Mouse (Mus musculus): ENCODE data around the gene Trim6.
"Not testable (repeated sequence)": the region's sequence is repeated elsewhere in the genome, so short reads cannot be mapped to it uniquely, and the experiment has no call there.

Gene Trim6

DNA sequence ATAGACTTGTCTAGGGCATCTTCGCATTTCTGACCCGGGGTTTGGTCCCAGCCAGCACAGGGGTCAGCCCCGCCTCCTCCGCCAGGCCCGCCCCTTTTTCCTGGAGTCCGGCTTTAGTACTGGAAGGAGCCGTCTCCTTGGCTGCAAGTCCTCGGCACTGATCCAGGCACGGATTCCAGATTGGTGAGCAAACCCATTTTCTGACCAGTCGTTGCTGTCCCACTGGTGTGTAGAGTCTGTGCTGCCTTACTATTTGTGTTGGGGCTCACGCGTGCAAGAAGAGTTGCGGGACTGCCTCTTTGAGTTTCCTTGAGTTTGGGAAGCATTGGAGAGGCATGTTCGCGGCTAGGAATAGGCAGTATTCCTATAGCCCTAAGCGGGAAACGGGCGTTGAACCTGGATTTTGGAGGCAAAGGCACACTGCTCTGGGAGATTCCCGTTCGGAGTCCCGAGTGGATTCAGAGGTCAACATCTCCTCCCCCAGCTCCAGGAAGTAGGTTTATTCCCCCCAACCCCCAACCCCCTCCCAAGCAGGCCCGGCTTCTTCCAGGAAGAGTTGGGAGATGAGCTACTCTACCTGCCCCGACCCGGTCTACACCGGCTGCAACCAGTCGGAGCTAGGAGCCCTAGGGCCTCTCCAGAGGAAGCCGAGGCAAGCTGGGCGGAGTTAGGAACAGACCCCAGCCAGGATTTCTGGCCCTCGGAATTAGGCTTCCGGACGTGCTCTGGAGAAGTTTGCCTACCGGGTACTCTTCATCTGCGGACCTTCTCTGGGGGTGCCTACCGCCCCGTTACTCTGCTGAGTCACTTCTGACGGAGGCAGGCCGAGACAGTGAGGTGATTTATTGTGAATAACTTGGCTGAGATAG, at the start of gene Trim6:
Gene Trim6, plus strand, starts transcription at position 93 of the 869 bp plus-strand sequence.
- DNase-seq = peak; percentile 20

DNA sequence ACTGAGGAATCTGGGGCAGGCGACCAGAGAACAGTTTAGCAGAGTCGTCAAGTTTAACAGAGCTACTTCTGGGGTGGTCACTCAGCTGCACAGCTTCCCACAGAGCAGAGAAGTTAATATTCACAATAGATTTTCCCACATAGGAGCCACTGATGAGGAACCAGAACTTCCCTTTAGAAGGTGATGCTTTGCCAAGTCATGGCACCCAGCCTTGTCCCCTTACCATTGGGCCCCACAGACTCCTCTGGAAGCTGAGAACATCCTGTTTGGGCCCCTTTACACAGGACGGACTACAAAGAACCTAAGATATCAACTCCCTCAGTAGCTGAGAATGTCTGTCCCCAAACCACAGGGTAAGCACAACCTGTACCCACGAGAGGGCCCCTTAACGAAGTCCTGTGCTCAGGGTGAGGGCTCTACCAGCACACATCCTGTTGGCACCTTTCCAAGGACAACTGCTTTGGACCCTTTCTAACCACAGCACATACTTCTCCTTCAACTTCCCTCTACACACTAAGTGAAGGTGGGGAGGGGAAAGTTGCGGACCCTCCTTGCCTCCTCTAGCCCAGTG, 48.9 kb upstream of the Trim6 start:
- DNase-seq = peak in 1 of 2 experiments; percentile 9

DNA sequence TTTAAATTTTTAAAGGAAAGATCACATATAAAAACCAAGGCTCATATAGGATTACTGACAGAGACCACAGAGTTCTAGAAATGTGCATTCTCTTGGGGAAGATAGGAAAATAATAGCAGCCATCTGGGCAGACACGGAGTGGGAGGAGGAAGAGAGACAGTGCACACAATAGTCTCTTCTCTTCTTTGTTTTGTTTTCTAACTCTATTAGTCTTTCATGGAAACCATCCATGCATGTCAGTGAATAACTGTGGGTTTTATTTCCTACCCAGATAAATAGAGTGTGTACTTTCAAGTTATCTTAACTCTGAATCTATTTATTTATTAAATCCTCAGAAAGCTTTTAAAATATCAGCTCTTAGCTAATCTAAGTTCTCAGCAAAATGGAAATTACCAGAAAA, 43.5 kb upstream of the Trim6 start:
- DNase-seq = no peak

DNA sequence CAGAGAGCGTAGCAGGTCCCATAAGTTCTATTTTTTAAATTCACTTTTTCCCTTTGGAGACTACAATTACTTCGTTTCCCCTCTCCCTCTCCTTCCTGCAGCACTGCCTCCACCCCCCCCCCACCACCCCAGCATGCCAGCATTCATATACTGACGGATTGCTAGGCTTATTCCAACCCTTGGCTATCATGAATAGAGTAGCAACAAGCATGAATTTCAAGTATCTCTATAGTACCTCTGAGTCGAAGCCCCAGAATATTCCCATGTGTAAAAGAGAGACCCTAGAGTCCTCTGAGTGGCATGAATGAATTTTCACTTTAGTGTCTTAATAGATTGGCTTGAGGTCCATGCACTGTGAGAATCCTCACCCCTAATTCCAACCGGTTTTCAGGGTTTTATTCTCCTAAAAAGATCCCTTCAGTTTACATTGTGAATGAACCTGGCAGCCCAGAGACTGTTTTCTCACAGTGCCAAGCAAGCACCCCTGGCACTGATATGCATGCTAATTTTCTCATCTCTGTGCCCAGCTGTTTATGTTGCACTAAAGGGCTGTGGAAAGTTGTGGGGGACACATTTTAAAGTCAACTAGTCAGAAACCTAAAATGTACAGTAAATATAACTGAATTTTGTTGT, 40.1 kb upstream of the Trim6 start:
- no peak for DNase-seq

DNA sequence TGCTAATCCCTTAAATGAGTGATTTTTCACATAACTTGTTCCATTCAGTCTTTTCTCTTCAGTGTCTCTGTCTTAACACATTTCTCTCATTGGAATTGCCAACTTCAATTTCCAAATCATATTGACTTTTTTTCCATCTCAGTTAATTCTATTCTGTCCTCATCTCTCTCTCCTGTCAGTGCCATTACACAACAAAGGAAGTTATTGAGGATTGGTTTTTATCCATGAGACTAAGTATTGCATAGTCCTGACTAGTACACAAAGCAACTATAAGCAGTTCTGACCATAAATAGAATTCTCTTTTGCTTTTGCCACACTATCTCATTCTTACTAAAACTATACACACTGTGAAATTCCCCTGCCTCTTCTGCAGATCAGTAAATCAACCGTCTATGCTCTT, 39.5 kb upstream of the Trim6 start:
- no peak for DNase-seq

DNA sequence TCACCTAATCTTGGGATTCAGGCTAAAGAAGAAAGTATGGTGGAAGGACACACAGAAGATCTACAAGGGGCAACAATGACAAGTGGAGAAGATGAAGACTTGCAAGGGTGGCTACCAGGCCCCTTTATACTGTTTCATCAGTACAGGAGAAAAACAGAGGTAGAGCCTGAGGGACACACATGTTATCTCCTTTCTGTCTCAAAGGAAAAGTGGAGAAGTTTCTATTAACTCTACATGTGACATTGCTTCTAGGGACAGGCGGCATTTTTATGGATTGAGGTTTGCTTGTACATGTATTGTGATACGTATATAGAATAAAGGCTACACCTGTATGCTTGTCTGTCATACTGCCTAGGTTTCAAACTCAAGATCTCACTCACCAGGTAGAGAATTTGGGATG, 35.3 kb upstream of the Trim6 start, which contains the start of gene Olfr648:
Gene Olfr648, minus strand, starts transcription at position 101 of the 400 bp plus-strand sequence.
- no peak for DNase-seq

DNA sequence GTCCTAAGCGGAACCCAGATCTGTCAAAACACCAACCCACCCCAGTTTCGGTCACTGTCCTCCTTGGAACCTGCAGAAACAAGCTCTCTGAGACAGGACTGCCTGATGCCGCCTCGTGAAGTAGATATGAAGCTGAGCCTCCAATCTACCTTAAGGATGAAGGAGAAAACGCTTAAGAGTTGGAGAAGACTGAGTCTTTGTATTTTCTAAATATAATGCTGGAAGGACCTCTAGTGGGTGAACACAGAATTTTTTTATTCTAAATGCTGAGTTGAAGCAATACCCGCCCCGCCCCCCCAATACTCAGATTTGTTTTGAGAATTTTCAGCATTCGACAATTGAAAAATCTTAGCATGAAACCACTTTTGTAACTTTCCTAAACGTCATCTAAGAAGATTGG, 27.3 kb upstream of the Trim6 start:
- DNase-seq = no peak

DNA sequence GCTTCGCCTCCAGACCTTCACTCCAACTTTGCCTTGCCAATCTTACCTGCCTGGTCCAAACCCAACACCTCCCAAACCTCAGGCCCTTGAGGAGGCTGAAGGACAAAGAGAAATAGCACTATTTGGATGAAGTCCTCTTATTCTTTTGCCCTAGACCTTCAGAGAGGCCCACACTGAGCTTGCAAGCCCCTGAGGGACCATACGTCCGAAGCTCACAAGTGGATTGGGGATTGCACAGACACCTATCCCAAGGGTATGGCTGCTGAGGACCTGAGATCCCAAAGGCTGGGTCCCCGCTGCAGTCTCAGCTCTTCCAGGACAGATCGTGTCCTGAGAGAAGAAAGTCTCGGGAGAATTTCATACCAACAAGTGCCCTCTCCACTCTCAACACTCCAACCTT, 22.7 kb upstream of the Trim6 start, which contains the start of gene Olfr649:
Gene Olfr649, minus strand, starts transcription at position 101 of the 400 bp plus-strand sequence.
- DNase-seq = no peak

DNA sequence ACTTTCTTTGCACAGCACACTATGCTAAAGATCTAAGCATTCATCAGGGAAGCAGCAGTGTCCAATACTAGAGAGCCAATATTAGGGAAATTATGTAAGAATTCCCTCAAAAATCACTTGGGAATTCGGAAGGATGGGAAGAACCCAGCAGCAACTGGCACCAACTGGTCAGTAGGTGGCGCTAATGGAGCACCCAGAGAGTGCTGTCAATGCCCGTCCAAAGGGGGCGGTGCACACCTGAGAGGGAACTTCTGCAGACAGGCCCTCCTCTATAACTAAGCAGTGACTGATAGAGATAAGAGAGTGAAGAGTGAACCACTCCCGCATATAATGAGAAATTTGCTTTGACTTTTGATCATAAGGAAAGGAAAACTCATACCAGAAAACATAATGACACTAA, 18.8 kb upstream of the Trim6 start:
- peak; percentile 76 to 80 for DNase-seq

DNA sequence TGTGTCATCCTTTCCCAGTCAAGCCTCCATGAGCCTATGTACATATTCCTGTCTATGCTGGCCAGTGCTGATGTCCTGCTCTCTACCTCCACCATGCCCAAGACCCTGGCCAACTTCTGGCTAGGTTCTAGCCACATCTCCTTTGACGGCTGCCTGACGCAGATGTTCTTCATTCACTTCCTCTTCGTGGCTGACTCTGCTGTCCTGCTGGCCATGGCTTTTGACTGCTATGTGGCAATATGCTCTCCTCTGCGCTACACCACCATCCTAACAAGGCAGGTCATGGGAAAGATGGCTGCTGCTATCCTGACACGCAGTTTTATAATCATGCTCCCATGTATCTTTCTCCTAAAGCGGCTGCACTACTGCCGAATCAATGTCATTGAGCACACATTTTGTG, 12.4 kb upstream of the Trim6 start:
- no peak for DNase-seq

DNA sequence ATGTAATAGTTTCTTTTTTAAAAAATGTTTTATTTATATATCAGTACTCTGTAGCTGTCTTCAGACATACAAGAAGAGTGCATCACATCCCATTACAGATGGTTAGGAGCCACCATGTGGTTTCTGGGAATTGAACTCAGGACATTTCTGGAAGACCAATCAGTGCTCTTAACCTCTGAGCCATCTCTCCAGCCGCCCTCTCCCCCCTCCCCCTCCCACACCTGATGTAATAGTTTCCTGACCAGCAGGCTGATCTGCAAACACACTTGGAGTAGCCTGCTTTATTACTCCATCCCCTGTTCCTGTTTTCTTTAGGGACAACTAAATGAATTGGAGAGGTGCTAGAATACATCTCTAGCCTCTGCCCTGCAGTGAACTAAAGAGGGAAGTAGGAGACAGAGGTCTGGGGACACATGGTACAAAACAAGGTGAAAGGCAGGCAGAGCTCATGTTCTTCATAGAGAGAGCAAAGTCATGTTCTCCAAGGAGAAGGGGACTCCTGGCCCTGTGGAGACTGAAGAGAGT, 2.5 kb upstream of the Trim6 start:
- DNase-seq = no peak

DNA sequence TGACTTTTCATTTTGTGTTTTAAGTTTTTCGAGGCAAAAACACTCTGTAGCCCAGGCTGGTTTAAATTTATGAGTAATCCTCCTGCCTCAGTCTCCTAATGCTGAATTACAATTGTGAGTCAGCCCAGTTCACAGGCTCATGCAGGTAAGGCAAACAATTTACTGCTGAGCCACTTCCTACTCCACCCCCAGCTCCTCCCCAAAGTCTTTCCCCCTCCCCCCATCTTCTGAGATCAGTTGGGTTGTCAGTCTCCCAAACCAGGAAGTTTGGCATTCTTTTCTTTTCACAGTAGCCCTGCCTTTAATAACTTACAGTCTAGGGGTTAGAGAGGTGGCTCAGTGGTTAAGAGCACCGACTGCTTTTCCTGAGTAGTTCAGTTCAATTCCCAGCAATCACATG, 712 bp upstream of the Trim6 start:
- no peak for DNase-seq

DNA sequence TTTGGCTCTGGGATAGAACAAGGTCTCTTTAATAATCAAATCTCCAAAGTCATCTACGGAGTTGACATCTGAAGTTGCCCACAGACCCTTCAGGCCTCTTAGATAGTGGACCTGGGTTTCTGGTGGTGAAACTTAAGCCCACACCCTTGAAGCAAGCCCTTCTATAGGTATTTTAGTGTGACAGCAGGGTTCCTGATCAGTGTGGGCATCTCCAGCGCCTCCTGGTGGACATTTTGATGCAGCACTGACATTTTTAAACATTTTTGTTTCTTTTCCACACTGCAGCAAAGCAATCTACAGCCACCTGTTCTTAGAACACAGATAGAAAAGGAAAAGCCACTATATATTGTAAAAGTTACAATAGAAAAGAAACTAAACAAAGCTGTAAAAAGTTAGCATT, 12.6 kb downstream of the Trim6 start:
- DNase-seq = peak; percentile 70 to 73

DNA sequence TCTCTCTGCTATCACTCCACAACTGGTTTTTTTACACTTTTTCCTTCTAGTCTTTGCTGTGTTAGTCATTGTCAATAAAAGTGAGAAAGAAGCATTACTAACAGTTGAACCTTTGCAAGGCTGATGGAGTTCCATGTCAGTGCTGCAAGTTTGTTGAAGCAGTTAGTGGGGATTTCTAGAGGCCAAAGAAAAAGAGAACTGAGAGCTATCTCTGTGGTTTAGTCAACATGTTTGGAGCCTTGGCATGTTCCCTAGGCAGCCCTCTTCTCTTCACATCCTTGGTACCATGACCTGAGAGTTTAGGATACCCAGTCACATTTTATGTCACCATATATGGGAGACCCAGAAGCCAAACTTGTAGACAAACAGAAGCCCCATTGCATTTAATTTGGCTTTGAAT, 22.3 kb downstream of the Trim6 start:
- DNase-seq = peak; percentile 27 to 43

DNA sequence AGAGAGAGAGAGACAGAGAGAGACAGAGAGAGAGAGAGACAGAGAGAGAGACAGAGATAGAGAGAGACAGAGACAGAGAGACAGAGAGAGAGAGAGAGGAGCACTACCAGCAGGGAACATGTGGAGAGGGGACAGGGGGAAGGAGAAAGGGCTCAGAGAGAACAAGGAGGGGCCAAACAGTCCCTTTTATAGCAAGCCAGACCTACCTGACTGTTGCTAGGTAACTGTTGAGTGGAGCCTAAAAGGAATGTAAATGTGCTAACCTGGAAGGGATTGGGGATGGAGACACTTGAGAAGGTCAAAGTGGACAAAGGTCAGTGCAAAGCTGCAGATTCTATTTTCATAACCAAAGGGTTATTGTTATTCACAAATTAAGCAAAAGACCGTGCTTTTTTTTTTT, 25.0 kb downstream of the Trim6 start:
- no peak for DNase-seq

DNA sequence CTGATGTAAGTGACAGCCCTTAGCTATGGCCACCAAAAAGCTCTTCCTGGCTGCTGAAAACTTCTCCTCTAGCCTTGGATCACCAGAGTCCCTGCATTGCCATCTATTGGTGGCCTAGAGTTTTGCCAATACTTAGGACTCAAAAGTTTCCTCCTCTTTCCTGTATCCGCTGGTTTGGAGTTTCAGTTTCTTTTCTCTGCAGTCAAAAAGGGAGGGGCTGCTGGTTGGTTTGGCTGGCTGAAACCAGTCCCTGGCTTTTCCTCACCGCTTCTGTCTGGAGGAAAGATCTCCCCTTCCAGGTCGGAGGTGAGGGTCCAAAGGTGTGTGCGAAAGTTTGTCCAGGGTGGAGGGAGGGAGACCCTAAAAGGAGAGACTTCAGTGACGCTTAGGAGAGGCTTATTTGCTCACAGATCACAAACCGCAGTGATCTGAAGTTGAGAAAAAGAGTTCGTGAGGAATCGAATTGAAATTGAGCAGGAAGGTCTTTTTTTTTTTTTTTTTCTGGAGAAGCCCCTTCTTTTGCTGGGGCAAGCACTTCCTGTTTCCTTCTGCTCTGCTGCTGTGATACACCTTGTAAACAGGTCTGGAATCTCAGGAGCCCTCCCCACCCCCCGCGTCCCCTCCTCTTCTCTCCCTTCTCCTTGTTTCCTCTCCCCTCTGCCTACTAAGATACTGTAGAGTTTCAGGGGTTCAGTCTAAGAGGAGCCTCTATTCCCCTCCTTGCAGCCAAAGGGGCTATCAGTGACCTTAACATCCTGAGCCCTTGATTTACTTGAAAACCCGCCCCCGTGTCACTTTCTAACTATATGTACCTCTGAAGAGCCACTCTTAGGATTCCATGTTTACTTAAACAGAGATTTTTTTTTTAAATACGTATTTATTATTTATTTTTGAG, 25.9 kb downstream of the Trim6 start, which contains the start of gene Trim34a:
Gene Trim34a, plus strand, starts transcription at position 171 of the 895 bp plus-strand sequence.
- peak; percentile 74 to 77 for DNase-seq

DNA sequence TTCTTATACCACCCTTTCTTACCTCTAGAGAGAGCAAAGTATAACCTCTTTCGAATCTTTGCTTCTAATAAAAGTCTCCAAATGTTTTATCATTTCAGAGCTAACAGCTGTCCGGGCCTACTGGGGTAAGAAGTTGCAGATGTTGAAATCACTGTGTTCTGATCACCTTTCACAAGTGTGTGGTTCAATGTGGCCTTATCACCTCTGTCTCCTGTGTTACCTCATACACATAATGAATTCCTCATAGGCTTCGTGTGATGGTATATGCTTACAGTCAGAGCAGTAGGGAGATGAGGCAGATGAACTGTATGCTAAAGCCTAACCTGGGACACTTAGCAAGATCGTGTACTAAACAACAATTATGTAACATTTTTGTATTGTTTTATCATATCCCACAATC, 41.8 kb downstream of the Trim6 start:
- DNase-seq = not testable (repeated sequence)

DNA sequence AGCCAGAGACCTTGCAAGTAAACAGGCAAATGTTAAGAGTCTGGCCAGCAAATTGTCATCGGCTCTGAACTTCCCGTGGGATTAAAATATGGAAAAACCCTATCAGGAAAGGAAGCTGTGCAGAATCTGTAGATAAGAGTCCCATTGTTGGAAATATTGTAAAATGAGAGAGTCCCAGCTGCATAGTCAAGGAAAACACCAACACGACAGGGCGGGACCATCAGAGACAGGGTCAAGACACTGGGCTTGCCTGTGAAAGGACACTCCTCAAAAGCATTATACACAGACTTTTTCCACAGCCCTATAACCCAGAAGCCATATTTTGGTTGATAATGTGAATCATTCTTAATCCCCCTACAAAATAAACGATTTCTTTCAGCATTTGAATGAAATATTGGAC, 46.7 kb downstream of the Trim6 start:
- DNase-seq = not testable (repeated sequence)

DNA sequence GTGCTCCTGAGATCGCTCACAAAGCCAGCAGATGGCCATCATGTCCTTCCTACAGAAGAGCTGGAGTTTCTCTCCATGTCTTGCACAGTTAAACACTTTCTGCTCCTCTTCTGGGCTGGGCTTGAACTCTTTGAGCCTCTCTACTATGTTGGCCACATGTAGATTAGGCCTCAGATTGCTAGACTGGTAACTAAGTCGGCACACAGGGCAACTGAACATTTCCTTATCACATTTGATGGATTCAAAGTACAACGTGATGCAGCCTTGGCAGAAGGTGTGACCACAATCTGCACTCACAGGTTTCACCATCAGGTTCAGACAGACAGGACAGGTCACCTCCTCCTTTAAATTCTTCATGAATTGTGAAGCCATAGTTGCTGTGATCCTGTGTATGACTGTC, 60.8 kb downstream of the Trim6 start:
- DNase-seq = not testable (repeated sequence)
